Mouse (Mus musculus) limb, embryonic 14.5 days (tissue): ENCODE measurements around the gene Tst. TPM values are rescaled to one million over a fixed set of nuclear protein-coding genes. Genes with fewer than 3 reads are reported as not detected.

ENCODE experiments used
- ATAC-seq: fragments of 200-750 bp; cut with Nextera tagmentation; 2 replicates; pipeline ENCODE4 v1.8.0; 2017; ENCODE audit warnings: low read depth, moderate number of reproducible peaks, moderate TSS enrichment; ENCODE audit not compliant: low FRiP score
- DNase-seq: peaks from one replicate; pipeline ENCODE4 v3.0.0-alpha.2; 2015; ENCODE audit warnings: low spot score
- H3K27ac ChIP-seq: fragments of 300-500 bp; sonication (generic); replicated peaks from 2 replicates; pipeline ENCODE4 v1.5.1; 2014; ENCODE audit warnings: low read depth, mild to moderate bottlenecking, low read length, moderate library complexity, mixed read lengths
- H3K27me3 ChIP-seq: fragments of 300-500 bp; sonication (generic); 2 replicates; pipeline ENCODE4 v1.6.1; 2014; ENCODE audit warnings: low read length, mixed read lengths; ENCODE audit not compliant: control insufficient read depth, insufficient read depth
- H3K36me3 ChIP-seq: fragments of 300-500 bp; sonication (generic); 2 replicates; pipeline ENCODE4 v1.6.1; 2014; ENCODE audit warnings: mild to moderate bottlenecking, low read length, moderate library complexity, mixed read lengths; ENCODE audit not compliant: control insufficient read depth, insufficient read depth
- H3K4me1 ChIP-seq: fragments of 300-500 bp; sonication (generic); 2 replicates; pipeline ENCODE4 v1.6.1; 2014; ENCODE audit warnings: antibody characterized with exemption, low read length, mixed read lengths; ENCODE audit not compliant: control insufficient read depth, insufficient read depth
- H3K4me2 ChIP-seq: fragments of 300-500 bp; sonication (generic); replicated peaks from 2 replicates; pipeline ENCODE4 v1.6.1; 2014; ENCODE audit warnings: low read depth, mild to moderate bottlenecking, low read length, moderate library complexity; ENCODE audit not compliant: severe bottlenecking
- H3K4me3 ChIP-seq: fragments of 300-500 bp; sonication (generic); replicated peaks from 2 replicates; pipeline ENCODE4 v1.5.1; 2014; ENCODE audit warnings: low read length
- H3K9ac ChIP-seq: fragments of 300-500 bp; sonication (generic); 2 replicates; pipeline ENCODE4 v1.6.1; 2014; ENCODE audit warnings: mild to moderate bottlenecking, low read depth, low read length, moderate library complexity; ENCODE audit not compliant: severe bottlenecking
- H3K9me3 ChIP-seq: fragments of 300-500 bp; sonication (generic); 2 replicates; pipeline ENCODE4 v1.6.1; 2016; ENCODE audit warnings: low read length; ENCODE audit not compliant: control insufficient read depth
- POLR2A ChIP-seq: fragments of 200-500 bp; IDR thresholded peaks from 2 replicates; pipeline ENCODE4 v1.8.0; 2012; ENCODE audit warnings: inconsistent platforms, mild to moderate bottlenecking, moderate library complexity, borderline replicate concordance; ENCODE audit not compliant: insufficient read depth, insufficient read length; ENCODE audit errors: extremely low read depth
- WGBS: fragments of 180-500 bp; shearing (Covaris S2); extraction: QIAGEN DNeasy Blood & Tissue Kit; methylation state at CpG from one replicate; pipeline ENCODE4 v1.1.7; 2014; 5-methylcytosine and 5-hydroxymethylcytosine counted together
- polyA plus RNA-seq, 2 experiments: library from polyadenylated mRNA; depleted of rRNA in 1 of 2; stranded (reverse) in 1 of 2; unstranded in 1 of 2; fragments of >200 nt; fragmentation: Nextera tagmentation in 1 of 2; extraction: Ambion mirVana in 1 of 2; gene quantifications; 2 replicates each; pipeline versions ENCODE4 v1.2.1 to v1.2.3; 2012 to 2014

Tst gene
- polyA plus RNA-seq, 2 experiments, result 8.3 to 12.8 TPM

DNA sequence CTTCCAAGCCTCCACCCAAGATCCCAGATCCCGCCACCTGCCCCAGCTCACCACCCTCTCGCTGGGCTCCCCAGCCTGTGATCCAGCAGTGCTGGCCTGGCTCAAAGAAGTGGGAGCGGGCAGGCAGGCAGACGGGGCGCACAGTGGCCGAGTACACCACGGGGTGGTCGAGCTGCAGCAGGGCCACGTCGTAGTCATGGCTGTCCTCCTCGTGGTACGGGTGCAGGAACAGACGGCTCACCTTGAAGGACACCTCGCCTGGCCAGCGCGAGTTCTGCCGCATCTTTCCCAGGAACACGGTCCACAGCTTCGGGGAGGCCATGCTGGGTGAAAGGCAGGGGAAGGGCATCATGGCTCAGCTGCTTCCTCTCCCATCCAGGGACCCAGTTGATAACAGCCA is 36.5 kb upstream of the Tst start:
- H3K36me3 ChIP-seq, result 0 out of 2 replicates have a peak, but pooled peaks cover 6% of the 10 kb centered on the region
- H3K27ac ChIP-seq, result no peak overlapping the region
- peaks cover 3% of the 10 kb centered on the region for H3K4me1 ChIP-seq
- 86% methylated on average over 19 of the region's 19 CpGs for WGBS
- no peaks in the 10 kb centered on the region for H3K9me3 ChIP-seq
- H3K4me2 ChIP-seq, result no peak overlapping the region
- no peak for ATAC-seq
- H3K27me3 ChIP-seq, result no peaks in the 10 kb centered on the region
- TF ChIP-seq POLR2A, result no peak
- no peak for DNase-seq
- H3K9ac ChIP-seq, result no peak overlapping the region
- H3K4me3 ChIP-seq, result no peak overlapping the region

DNA sequence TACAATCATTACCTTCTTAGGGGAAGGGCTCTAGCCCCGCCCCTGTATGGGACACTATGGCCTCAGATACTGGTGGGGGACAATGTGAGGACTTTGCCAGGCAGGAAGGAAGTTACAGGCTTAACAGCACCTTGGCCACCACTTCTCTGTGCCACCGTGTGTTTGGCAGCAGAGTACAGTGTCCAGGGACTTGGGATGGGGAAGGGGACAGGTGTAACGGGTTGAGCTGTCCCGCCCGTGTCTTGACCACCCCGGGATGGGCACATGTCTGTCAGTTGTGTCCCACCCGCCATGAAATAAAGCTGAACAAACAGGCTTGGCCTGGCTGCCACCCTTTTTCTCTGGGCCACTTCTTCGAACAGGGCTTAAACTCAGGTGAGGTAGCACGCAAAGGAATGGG is 33.3 kb upstream of the Tst start:
- 0 out of 2 replicates have a peak, but pooled peaks cover 6% of the 10 kb centered on the region for H3K27me3 ChIP-seq
- WGBS, result 66% methylated on average over 9 of the region's 9 CpGs
- DNase-seq (no peak), ATAC-seq (no peak)
- H3K4me3 ChIP-seq, result no peak overlapping the region
- TF ChIP-seq POLR2A, result no peak
- H3K4me1 ChIP-seq, result peaks cover 12% of the 10 kb centered on the region
- no peak overlapping the region for H3K4me2 ChIP-seq
- no peaks in the 10 kb centered on the region for H3K9me3 ChIP-seq
- H3K36me3 ChIP-seq, result peaks cover 27% of the 10 kb centered on the region; the same call in 1 of the 2 replicates
- no peak overlapping the region for H3K27ac ChIP-seq
- no peak overlapping the region for H3K9ac ChIP-seq

DNA sequence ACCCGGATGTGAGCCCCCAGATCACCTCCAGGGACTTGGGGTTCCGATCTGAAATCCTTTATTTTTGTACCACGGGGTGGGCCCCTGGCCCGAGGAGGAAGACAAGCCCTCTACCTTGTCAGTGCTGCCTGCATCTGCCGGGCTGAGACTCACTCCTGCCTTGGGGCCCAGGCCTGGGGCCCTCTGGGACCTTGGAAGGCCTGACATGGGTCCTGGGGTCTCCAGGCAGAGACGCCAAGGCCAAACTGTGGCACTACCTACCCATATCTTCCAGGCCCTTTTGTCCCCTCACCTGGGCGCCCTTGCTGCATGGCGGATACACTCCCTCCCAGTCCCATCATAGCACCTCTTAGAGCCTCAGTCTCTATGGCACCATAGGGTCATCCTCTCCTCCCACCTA is 32.8 kb upstream of the Tst start:
- TF ChIP-seq POLR2A, result no peak
- H3K36me3 ChIP-seq, result peaks cover 31% of the 10 kb centered on the region
- DNase-seq, result no peak
- H3K4me3 ChIP-seq, result no peak overlapping the region
- no peak overlapping the region for H3K27ac ChIP-seq
- 59% methylated on average over 8 of the region's 8 CpGs for WGBS
- H3K9ac ChIP-seq, result no peak overlapping the region
- peaks cover 12% of the 10 kb centered on the region for H3K4me1 ChIP-seq
- H3K4me2 ChIP-seq, result no peak overlapping the region
- H3K9me3 ChIP-seq, result no peaks in the 10 kb centered on the region
- ATAC-seq, result no peak
- H3K27me3 ChIP-seq, result 0 out of 2 replicates have a peak, but pooled peaks cover 6% of the 10 kb centered on the region

DNA sequence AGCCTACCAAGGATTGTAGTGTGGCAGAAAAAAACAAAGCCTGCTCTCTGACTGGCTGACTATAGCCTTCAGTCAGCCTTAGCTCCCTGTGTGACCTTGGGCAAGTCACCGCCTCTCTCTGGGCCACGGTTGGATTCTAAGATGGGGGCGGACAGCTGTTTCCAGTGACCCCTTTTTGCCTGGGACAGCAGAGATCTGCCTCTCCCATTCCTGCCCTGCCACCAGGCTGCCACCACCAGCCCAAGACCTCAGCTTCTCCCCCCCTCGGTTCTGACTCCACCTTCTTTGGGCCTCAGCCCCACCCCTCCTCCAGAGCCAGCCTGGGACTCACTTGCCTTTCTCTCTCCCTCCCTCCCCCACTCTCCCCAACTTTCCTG is 32.3 kb upstream of the Tst start:
- no peak overlapping the region for H3K4me2 ChIP-seq
- ATAC-seq (no peak), DNase-seq (no peak)
- H3K36me3 ChIP-seq, result peaks cover 36% of the 10 kb centered on the region
- H3K27ac ChIP-seq, result no peak overlapping the region
- no peak overlapping the region for H3K4me3 ChIP-seq
- no peaks in the 10 kb centered on the region for H3K9me3 ChIP-seq
- no peak overlapping the region for H3K9ac ChIP-seq
- peaks cover 12% of the 10 kb centered on the region for H3K4me1 ChIP-seq
- TF ChIP-seq POLR2A, result no peak
- 51% methylated on average over 4 of the region's 4 CpGs for WGBS
- 0 out of 2 replicates have a peak, but pooled peaks cover 6% of the 10 kb centered on the region for H3K27me3 ChIP-seq

- peak overlapping the region; percentile 28; the same call in 1 of the 2 replicates for H3K9ac ChIP-seq
- no peaks in the 10 kb centered on the region for H3K9me3 ChIP-seq
- 0 out of 2 replicates have a peak, but pooled peaks cover 6% of the 10 kb centered on the region for H3K27me3 ChIP-seq
- H3K27ac ChIP-seq, result no peak overlapping the region
- H3K4me1 ChIP-seq, result peaks cover 12% of the 10 kb centered on the region
- TF ChIP-seq POLR2A, result no peak
- peak overlapping the region; percentile 45 for H3K4me2 ChIP-seq
- H3K4me3 ChIP-seq, result peak overlapping the region; percentile 20; the same call in 1 of the 2 replicates
- ATAC-seq (peak; percentile 45), DNase-seq (peak; percentile 45)
- 16% methylated on average over 22 of the region's 23 CpGs for WGBS
- peaks cover 40% of the 10 kb centered on the region for H3K36me3 ChIP-seq
These were observed 31.7 kb upstream of the Tst start for GRCm38 (mm10) chr15:78437237-78438017.
